Mouse (Mus musculus) midbrain, embryonic 15.5 days (tissue): Measurements from ENCODE around the gene Fam92b. TPM values are rescaled to one million over a fixed set of nuclear protein-coding genes. Genes with fewer than 3 reads are reported as not detected.

ENCODE experiments used
- ATAC-seq: fragments of 200-750 bp; cut with Nextera tagmentation; replicated peaks from 2 replicates; pipeline ENCODE4 v1.8.0; 2017; ENCODE audit warnings: moderate TSS enrichment
- H3K27ac ChIP-seq: fragments of 300-500 bp; sonication (generic); 2 replicates; pipeline ENCODE4 v1.5.1; 2015; ENCODE audit warnings: mild to moderate bottlenecking, inconsistent platforms
- H3K27me3 ChIP-seq: fragments of 300-500 bp; sonication (generic); replicated peaks from 2 replicates; pipeline ENCODE4 v1.6.1; 2015; ENCODE audit warnings: inconsistent platforms
- H3K36me3 ChIP-seq: fragments of 300-500 bp; sonication (generic); replicated peaks from 2 replicates; pipeline ENCODE4 v1.6.1; 2015; ENCODE audit warnings: inconsistent platforms
- H3K4me1 ChIP-seq: fragments of 300-500 bp; sonication (generic); 2 replicates; pipeline ENCODE4 v1.6.1; 2015; ENCODE audit warnings: inconsistent platforms
- H3K4me2 ChIP-seq: fragments of 300-500 bp; sonication (generic); 2 replicates; pipeline ENCODE4 v1.6.1; 2015; ENCODE audit warnings: inconsistent platforms, mild to moderate bottlenecking, moderate library complexity
- H3K4me3 ChIP-seq: fragments of 300-500 bp; sonication (generic); 2 replicates; pipeline ENCODE4 v1.5.1; 2015; ENCODE audit warnings: mild to moderate bottlenecking, inconsistent platforms
- H3K9ac ChIP-seq: fragments of 300-500 bp; sonication (generic); 2 replicates; pipeline ENCODE4 v1.6.1; 2015; ENCODE audit warnings: mild to moderate bottlenecking, inconsistent platforms
- H3K9me3 ChIP-seq: fragments of 300-500 bp; sonication (generic); 2 replicates; pipeline ENCODE4 v1.6.1; 2016; ENCODE audit warnings: inconsistent platforms
- WGBS: fragments of 180-500 bp; shearing (Covaris S2); methylation state at CpG from one replicate; pipeline ENCODE4 v1.1.7; 2015; ENCODE audit warnings: mixed read lengths; 5-methylcytosine and 5-hydroxymethylcytosine counted together
- polyA plus RNA-seq: library from polyadenylated mRNA; unstranded; fragments of >200 nt; fragmentation: Nextera tagmentation; extraction: Ambion mirVana; gene quantifications from 2 replicates; pipeline ENCODE4 v1.2.1, GENCODE M21; 2015

Fam92b gene
- polyA plus RNA-seq, 1 experiment from 2014 or later = 2.1 TPM

- Histone ChIP-seq H3K27ac (no peak overlapping the region), H3K4me2 (no peak overlapping the region), H3K27me3 (no peaks in the 10 kb centered on the region), H3K9ac (no peak overlapping the region), H3K9me3 (no peaks in the 10 kb centered on the region), H3K4me3 (no peak overlapping the region), H3K4me1 (peaks cover 34% of the 10 kb centered on the region), H3K36me3 (no peaks in the 10 kb centered on the region)
- 55% methylated on average over 8 of the region's 8 CpGs for WGBS
- ATAC-seq = no peak
Observed at GRCm38 (mm10) chr8:120186454-120186853, 9.2 kb upstream of the Fam92b start.

GRCm38 (mm10) chr8:120184850-120185792, 7.9 kb upstream of the Fam92b start:
- peak; percentile 34 for ATAC-seq

GRCm38 (mm10) chr8:120184366-120184765, 7.1 kb upstream of the Fam92b start:
- Histone ChIP-seq H3K27ac (no peak overlapping the region), H3K27me3 (no peaks in the 10 kb centered on the region), H3K4me3 (no peak overlapping the region), H3K9ac (no peak overlapping the region), H3K9me3 (no peaks in the 10 kb centered on the region), H3K36me3 (no peaks in the 10 kb centered on the region), H3K4me1 (peaks cover 31% of the 10 kb centered on the region), H3K4me2 (no peak overlapping the region)
- WGBS = 52% methylated on average over 9 of the region's 9 CpGs
- no peak for ATAC-seq

More at GRCm38 (mm10) chr8:120184850-120185792, 7.9 kb upstream of the Fam92b start:
- Histone ChIP-seq H3K4me3 (no peak overlapping the region), H3K9me3 (no peaks in the 10 kb centered on the region), H3K4me2 (peak overlapping the region; percentile 22; the same call in 1 of the 2 replicates), H3K9ac (0 out of 2 replicates have a peak overlapping the region, but pooled peaks have one; percentile 16), H3K36me3 (no peaks in the 10 kb centered on the region), H3K27ac (peak overlapping the region; percentile 60), H3K4me1 (peaks cover 29% of the 10 kb centered on the region), H3K27me3 (no peaks in the 10 kb centered on the region)
- WGBS = 20% methylated on average over 17 of the region's 17 CpGs

- 84% methylated on average over 4 of the region's 4 CpGs for WGBS
Observed at GRCm38 (mm10) chr8:120181861-120182414, 4.7 kb upstream of the Fam92b start.

GRCm38 (mm10) chr8:120181274-120181673, 4.0 kb upstream of the Fam92b start:
- no peaks in the 10 kb centered on the region for H3K9me3 ChIP-seq
- no peak overlapping the region for H3K4me3 ChIP-seq
- 86% methylated on average over 5 of the region's 5 CpGs for WGBS
- H3K9ac ChIP-seq = no peak overlapping the region
- H3K4me2 ChIP-seq = no peak overlapping the region
- H3K4me1 ChIP-seq = peaks cover 57% of the 10 kb centered on the region
- no peak for ATAC-seq
- H3K36me3 ChIP-seq = no peaks in the 10 kb centered on the region
- H3K27ac ChIP-seq = no peak overlapping the region
- H3K27me3 ChIP-seq = no peaks in the 10 kb centered on the region

More at GRCm38 (mm10) chr8:120181861-120182414, 4.7 kb upstream of the Fam92b start:
- ATAC-seq = no peak
- no peak overlapping the region for H3K4me3 ChIP-seq
- H3K27me3 ChIP-seq = no peaks in the 10 kb centered on the region
- H3K9me3 ChIP-seq = no peaks in the 10 kb centered on the region
- H3K4me1 ChIP-seq = peaks cover 55% of the 10 kb centered on the region
- H3K4me2 ChIP-seq = no peak overlapping the region
- H3K27ac ChIP-seq = no peak overlapping the region
- no peaks in the 10 kb centered on the region for H3K36me3 ChIP-seq
- no peak overlapping the region for H3K9ac ChIP-seq

GRCm38 (mm10) chr8:120180445-120180970, 3.2 kb upstream of the Fam92b start:
- H3K4me2 ChIP-seq = no peak overlapping the region
- peaks cover 54% of the 10 kb centered on the region for H3K4me1 ChIP-seq
- WGBS = 42% methylated on average over 7 of the region's 7 CpGs
- H3K27ac ChIP-seq = no peak overlapping the region
- no peaks in the 10 kb centered on the region for H3K9me3 ChIP-seq
- no peak overlapping the region for H3K9ac ChIP-seq
- H3K27me3 ChIP-seq = no peaks in the 10 kb centered on the region
- H3K4me3 ChIP-seq = no peak overlapping the region
- no peaks in the 10 kb centered on the region for H3K36me3 ChIP-seq
- ATAC-seq = no peak

GRCm38 (mm10) chr8:120179027-120179431, 1.8 kb upstream of the Fam92b start:
- no peaks in the 10 kb centered on the region for H3K27me3 ChIP-seq
- H3K27ac ChIP-seq = peak overlapping the region; percentile 49
- peak overlapping the region; percentile 46 for H3K4me2 ChIP-seq
- H3K4me1 ChIP-seq = peaks cover 48% of the 10 kb centered on the region
- no peaks in the 10 kb centered on the region for H3K9me3 ChIP-seq
- no peak overlapping the region for H3K9ac ChIP-seq
- H3K4me3 ChIP-seq = no peak overlapping the region
- WGBS = 1% methylated on average over 10 of the region's 10 CpGs
- ATAC-seq = peak; percentile 69
- no peaks in the 10 kb centered on the region for H3K36me3 ChIP-seq

- H3K9me3 ChIP-seq = no peaks in the 10 kb centered on the region
- H3K36me3 ChIP-seq = no peaks in the 10 kb centered on the region
- WGBS = 2% methylated on average over 10 of the region's 10 CpGs
- no peak for ATAC-seq
- no peak overlapping the region for H3K9ac ChIP-seq
- H3K27me3 ChIP-seq = no peaks in the 10 kb centered on the region
- H3K4me2 ChIP-seq = peak overlapping the region; percentile 46
- H3K4me3 ChIP-seq = no peak overlapping the region
- H3K4me1 ChIP-seq = peaks cover 49% of the 10 kb centered on the region
- H3K27ac ChIP-seq = peak overlapping the region; percentile 83
Observed at GRCm38 (mm10) chr8:120178124-120178514, 853 bp upstream of the Fam92b start.

GRCm38 (mm10) chr8:120176605-120177004, 661 bp downstream of the Fam92b start:
- H3K9ac ChIP-seq = no peak overlapping the region
- WGBS = 13% methylated on average over 4 of the region's 4 CpGs

GRCm38 (mm10) chr8:120174606-120175005, 2.7 kb downstream of the Fam92b start:
- Histone ChIP-seq H3K4me1 (peaks cover 40% of the 10 kb centered on the region), H3K27me3 (no peaks in the 10 kb centered on the region), H3K4me2 (no peak overlapping the region), H3K4me3 (no peak overlapping the region), H3K9ac (no peak overlapping the region), H3K36me3 (no peaks in the 10 kb centered on the region), H3K27ac (no peak overlapping the region), H3K9me3 (no peaks in the 10 kb centered on the region)
- WGBS = 58% methylated on average over 18 of the region's 18 CpGs
- ATAC-seq = no peak

More at GRCm38 (mm10) chr8:120176605-120177004, 661 bp downstream of the Fam92b start:
- no peaks in the 10 kb centered on the region for H3K27me3 ChIP-seq
- no peaks in the 10 kb centered on the region for H3K9me3 ChIP-seq
- peak; percentile 4 for ATAC-seq
- peak overlapping the region; percentile 46 for H3K4me2 ChIP-seq
- no peak overlapping the region for H3K4me3 ChIP-seq
- H3K27ac ChIP-seq = peak overlapping the region; percentile 83
- no peaks in the 10 kb centered on the region for H3K36me3 ChIP-seq
- H3K4me1 ChIP-seq = peaks cover 49% of the 10 kb centered on the region

GRCm38 (mm10) chr8:120173195-120173594, 4.1 kb downstream of the Fam92b start:
- H3K9ac ChIP-seq = no peak overlapping the region
- H3K4me3 ChIP-seq = no peak overlapping the region
- H3K4me1 ChIP-seq = peaks cover 33% of the 10 kb centered on the region
- H3K36me3 ChIP-seq = no peaks in the 10 kb centered on the region
- no peak overlapping the region for H3K27ac ChIP-seq
- no peak overlapping the region for H3K4me2 ChIP-seq
- H3K9me3 ChIP-seq = no peaks in the 10 kb centered on the region
- no peak for ATAC-seq
- WGBS = 86% methylated on average over 1 of the region's 1 CpGs
- H3K27me3 ChIP-seq = 0 out of 2 replicates have a peak, but pooled peaks cover 2% of the 10 kb centered on the region

- Histone ChIP-seq H3K4me3 (no peak overlapping the region), H3K4me2 (no peak overlapping the region), H3K27ac (no peak overlapping the region), H3K27me3 (0 out of 2 replicates have a peak, but pooled peaks cover 2% of the 10 kb centered on the region), H3K4me1 (peaks cover 16% of the 10 kb centered on the region), H3K9ac (no peak overlapping the region), H3K9me3 (no peaks in the 10 kb centered on the region), H3K36me3 (no peaks in the 10 kb centered on the region)
- ATAC-seq = no peak
- 36% methylated on average over 8 of the region's 8 CpGs for WGBS
Observed at GRCm38 (mm10) chr8:120169119-120169518, 8.1 kb downstream of the Fam92b start.
